Mouse (Mus musculus): ENCODE data around the gene Ttll6.

Gene Ttll6

DNA sequence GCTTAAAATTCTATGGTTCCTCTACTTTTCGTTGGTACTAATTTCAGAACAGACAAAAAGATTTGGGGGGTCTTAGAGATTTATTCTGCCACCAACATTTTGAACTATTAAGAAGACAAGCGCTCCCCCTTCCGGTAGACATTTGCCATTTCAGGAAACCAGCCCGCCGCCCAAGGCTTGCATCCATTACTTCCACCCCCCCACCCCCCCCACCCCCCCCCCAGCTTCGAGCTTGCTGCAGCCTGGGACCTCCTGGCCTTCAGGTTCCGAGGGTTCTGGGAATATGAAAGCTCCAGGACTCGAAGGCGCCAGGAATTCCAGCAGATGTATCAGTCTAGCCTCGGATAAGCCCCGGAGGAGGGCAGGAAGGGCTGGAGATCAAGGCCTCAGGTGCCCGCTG lies 65.1 kb downstream of the Ttll6 start:
- no peak for DNase-seq

DNA sequence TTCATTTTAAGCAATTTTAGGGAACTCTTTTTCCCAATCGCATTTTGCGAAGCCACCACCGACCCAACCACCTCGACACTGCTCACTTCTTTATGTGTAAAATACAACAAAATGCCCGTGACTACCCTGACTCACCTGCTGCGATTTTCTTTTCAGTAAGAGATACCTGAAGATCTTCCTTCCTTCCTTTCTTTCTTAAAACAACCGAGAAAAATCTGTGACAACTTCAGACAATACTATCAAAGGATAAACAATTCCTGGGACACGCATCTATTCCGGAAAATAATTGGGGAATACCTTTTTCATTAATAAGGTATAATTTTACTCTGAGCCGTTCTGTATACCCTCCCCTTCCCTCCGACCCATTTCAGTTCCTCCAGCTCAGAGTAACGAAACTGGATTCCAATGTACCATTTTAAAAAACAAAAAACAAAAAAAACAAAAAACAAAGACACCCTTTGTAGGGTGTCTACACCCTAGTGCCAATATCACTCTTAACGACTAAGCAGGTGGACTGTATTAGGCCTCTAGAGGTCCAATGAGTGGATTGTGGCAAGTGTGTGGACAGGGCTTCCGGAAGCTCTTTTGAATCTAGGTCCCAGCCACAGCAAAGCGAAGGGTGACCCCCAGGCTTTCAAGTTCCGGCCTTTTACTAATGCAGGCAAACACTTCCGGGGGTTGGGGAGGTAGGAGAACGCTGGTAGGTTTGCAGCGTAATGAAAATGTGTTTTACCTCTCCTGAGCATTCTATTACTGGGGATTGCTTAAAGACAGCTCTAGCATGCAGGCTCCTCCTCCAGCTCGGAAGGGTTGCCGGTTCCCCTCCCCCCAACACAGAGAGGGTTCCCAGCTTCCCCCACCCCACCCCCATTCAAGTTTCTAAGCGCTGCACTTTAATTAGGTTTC lies 65.8 kb downstream of the Ttll6 start:
- DNase-seq: no peak

DNA sequence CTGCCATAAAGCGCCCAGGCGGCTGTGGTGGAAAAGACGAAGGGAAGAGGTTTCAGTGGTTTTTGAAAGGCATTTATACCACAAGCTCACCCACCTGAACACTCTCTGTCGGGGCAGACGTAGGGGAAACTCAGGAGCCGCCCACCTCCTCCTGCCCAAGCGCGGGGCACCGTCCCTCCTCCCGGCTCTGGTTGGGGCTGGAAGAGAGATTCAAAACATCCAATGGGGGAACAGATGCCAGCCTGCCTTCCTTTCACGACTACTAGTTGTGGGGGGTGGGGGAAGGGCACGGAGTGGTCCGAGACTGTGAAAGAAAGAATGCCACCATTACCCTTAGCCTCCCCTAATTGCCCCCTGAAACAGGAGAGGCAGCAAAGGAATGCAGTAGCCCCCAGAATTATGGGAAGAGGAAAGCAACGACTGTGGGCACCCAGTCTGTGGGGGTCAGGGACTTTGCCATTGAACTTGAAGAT lies 66.6 kb downstream of the Ttll6 start:
- DNase-seq: no peak

DNA sequence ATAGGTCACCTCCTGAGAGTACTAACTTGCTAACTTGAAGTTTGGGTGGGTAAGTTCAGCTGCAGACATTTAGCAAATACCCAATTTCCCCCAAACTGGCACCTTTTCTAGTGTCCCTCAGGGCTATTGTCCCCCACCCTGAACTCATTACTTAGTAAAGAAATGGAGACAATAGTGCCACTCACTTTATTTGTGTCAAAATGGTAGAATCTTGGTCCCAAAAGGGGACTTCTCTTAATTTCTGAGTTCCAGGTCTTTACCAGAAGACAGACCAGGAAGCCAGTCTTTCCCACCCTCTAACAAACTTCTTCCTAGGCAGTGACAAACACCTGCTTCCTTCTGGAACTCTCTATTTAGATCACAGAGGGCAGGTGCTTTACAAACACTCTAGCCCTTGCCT lies 68.2 kb downstream of the Ttll6 start:
- DNase-seq: no peak

DNA sequence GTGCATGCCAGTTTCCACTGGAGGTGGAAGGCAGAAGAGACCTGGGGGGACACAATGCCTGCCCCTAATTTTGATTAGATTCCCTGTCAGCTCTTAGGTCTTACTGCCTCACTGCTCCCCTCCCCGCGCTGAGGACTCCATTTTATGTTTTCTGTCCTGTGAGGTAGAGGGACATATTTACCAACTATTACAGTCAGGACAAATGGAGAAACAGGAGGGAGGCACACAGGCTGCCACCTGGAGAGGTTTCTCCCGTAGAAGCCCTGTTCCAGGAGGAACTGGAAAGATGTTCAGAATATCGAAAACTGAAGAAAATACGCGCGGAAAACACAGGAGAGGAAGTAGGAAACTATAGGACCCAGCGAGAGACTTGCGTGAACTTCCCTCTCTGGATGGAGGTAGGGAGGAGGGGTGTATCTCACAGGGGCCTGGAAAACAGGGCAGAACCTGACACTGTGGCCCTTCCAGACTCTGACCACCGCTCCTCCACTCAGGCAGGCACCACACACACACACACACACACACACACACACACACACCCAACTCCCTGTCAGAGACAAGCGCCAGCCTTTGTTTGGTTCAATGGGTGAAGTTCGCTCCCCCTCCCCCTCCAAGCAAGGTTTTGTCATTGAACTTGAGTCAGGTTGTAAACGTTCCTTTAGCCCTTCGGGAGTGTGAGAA lies 69.0 kb downstream of the Ttll6 start:
- DNase-seq: no peak

DNA sequence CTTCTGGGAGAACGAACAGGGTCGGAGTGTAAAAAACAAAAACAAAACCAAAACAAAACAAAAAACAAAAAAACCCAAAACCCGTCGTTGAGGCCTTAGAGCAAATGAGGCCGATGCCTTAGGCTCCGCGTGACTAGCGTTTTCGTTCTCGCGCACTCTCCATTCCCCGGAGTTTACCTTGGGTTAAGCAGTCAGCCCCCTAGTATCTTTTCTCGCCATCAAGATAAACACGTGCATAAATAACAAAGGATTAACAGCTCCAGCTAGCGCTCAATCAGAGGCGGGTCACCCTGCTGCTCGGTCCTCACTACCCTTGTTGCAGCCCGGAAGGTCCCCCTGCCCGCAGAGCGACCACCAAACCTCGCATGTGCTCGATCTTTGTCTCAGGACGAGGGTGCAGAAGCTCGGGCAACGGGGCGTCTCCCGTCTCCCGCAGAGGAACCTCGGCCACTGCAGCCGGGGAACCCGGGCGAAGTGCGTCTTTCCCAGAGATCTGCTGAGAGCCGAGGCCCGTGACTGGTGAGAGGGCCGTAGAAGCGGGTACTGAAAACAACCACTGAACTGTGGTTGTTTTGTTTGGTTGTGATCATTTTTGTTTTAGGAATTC lies 69.7 kb downstream of the Ttll6 start:
- DNase-seq: no peak

DNA sequence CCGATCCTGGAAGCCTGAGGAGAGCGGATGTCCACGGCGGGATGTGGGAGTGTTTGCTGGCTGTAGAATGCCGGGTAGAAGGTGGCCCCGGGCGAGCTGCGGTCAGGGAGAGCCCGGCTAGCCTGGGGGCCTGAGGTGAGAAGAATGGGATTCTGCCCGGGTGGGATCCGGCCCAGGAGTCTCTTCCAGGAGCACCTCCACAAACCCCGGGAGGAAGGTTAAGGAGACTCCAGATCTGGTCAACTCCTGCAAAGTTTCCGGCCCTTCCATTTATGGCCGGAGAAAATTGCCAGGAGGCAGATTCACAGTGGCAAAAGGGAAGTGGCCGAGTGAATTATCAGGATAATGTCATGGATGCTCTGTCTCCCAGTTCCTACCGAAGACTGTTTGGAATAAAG lies 70.2 kb downstream of the Ttll6 start:
- no peak for DNase-seq

DNA sequence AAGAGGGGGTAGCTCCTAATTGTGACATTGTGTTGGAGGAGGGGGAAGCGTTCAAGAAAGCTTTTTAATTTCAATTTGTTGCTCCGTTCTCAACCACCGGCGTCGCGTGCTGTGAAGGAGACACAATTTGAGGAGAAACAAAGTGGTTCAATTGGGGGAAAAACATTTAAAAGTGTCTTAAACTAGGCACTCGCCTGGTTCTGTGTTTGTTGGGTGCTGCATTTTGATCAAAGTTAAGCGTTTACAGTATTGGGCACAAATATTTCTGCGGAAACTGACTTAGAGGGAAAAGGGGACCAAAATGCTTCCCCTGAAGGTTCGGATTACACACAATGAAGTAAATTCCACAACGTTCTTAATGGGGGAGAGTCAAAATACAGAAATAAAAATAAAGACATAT lies 70.8 kb downstream of the Ttll6 start:
- no peak for DNase-seq

DNA sequence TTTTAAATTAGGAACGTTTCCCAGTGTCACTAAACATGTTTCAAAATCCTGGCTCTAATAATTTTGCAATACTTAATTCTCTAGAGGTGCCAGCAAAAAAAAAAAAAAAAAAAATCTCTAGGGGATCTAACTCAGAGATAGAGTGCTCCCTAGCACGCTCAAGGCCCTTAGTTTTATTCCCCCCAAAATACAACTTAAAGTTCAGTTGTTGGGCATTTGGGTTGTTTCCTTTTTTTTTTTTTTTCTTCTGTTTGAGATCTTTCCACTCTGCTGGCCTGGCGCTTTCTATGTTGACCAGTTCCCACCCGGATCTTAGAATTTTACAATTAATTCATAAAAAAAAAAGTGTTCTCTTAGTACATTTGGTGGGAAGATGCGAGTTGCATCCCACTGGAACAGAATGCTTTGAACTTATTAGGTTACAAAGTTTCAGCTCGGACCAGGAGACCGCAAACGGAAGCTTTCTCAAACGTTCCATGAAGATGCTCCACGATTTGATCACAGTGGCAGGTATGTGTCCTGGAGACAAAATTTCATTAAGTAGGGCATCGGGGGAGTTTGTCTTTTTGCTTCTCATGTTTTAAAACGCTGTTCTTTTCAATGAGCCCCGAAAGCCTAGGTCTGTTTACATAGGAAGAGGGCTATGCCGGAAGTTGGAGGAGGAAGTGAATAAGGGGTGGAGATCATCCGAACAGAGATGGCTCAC lies 72.0 kb downstream of the Ttll6 start:
- DNase-seq: no peak
